Mouse (Mus musculus) myocyte (in vitro differentiated cells): ENCODE measurements around the gene Mybbp1a. TPM values are rescaled to one million over a fixed set of nuclear protein-coding genes. Genes with fewer than 3 reads are reported as not detected.

Experiments used
- H3K27me3 ChIP-seq: one replicate; pipeline ENCODE4 v1.6.1; 2011; ENCODE audit not compliant: control insufficient read depth, insufficient read depth, insufficient read length
- H3K36me3 ChIP-seq: one replicate; pipeline ENCODE4 v1.6.1; 2011; ENCODE audit not compliant: control insufficient read depth, insufficient read depth
- H3K4me2 ChIP-seq: one replicate; pipeline ENCODE4 v1.6.1; 2011; ENCODE audit warnings: low read depth, control low read depth
- H3K4me3 ChIP-seq: one replicate; pipeline ENCODE4 v1.5.1; 2011; ENCODE audit warnings: mild to moderate bottlenecking, control low read depth, moderate library complexity
- H3K79me2 ChIP-seq: one replicate; pipeline ENCODE4 v1.6.1; 2011; ENCODE audit not compliant: control insufficient read depth, insufficient read depth
- H3ac ChIP-seq: one replicate; pipeline ENCODE4 v1.6.1; 2011; ENCODE audit not compliant: control insufficient read depth, insufficient read length
- CEBPB ChIP-seq: IDR thresholded peaks from 2 replicates; pipeline ENCODE4 v1.6.1; 2011; ENCODE audit warnings: mild to moderate bottlenecking, moderate library complexity; ENCODE audit not compliant: poor library complexity, insufficient read depth, severe bottlenecking
- E2F4 ChIP-seq: IDR thresholded peaks from one replicate; pipeline ENCODE4 v1.6.1; 2011; ENCODE audit warnings: mild to moderate bottlenecking, control low read depth, moderate library complexity; ENCODE audit not compliant: insufficient read depth
- MAX ChIP-seq: IDR thresholded peaks from one replicate; pipeline ENCODE4 v1.6.1; 2011; ENCODE audit warnings: low read depth, mild to moderate bottlenecking, control low read depth
- MYOD1 ChIP-seq, 3 experiments: IDR thresholded peaks; one replicate each; pipeline ENCODE4 v1.6.1; 2011; ENCODE audit warnings: control low read depth in 2 of 3, low read depth in 2 of 3, mild to moderate bottlenecking in 2 of 3, moderate library complexity in 1 of 3; ENCODE audit not compliant: insufficient read length in 2 of 3, control insufficient read depth in 1 of 3
- MYOG ChIP-seq, 3 experiments: IDR thresholded peaks; one replicate each; pipeline ENCODE4 v1.6.1; 2011; ENCODE audit warnings: control low read depth in 2 of 3, low read depth in 2 of 3, mild to moderate bottlenecking in 2 of 3; ENCODE audit not compliant: insufficient read length in 2 of 3, control insufficient read depth in 1 of 3, insufficient read depth in 1 of 3
- POLR2A ChIP-seq: IDR thresholded peaks from one replicate; pipeline ENCODE4 v1.6.1; 2011; ENCODE audit warnings: low read depth, mild to moderate bottlenecking, control low read depth, moderate library complexity; ENCODE audit not compliant: insufficient read length
- POLR2AphosphoS2 ChIP-seq: IDR thresholded peaks from one replicate; pipeline ENCODE4 v1.6.1; 2011; ENCODE audit warnings: low read depth, control low read depth; ENCODE audit not compliant: insufficient read length
- REST ChIP-seq: IDR thresholded peaks from one replicate; pipeline ENCODE4 v1.6.1; 2011; ENCODE audit warnings: mild to moderate bottlenecking, control low read depth, moderate library complexity; ENCODE audit not compliant: insufficient read depth, insufficient read length
- SRF ChIP-seq: IDR thresholded peaks from one replicate; pipeline ENCODE4 v1.6.1; 2011; ENCODE audit warnings: low read depth; ENCODE audit not compliant: control insufficient read depth, insufficient read length
- TCF12 ChIP-seq: IDR thresholded peaks from one replicate; pipeline ENCODE4 v1.6.1; 2011; ENCODE audit warnings: mild to moderate bottlenecking, control low read depth; ENCODE audit not compliant: poor library complexity, insufficient read depth, severe bottlenecking
- TCF3 ChIP-seq: IDR thresholded peaks from one replicate; pipeline ENCODE4 v1.6.1; 2011; ENCODE audit warnings: low read depth, control low read depth; ENCODE audit not compliant: insufficient read length
- USF1 ChIP-seq: IDR thresholded peaks from one replicate; pipeline ENCODE4 v1.6.1; 2011; ENCODE audit warnings: low read depth, mild to moderate bottlenecking, control low read depth, moderate library complexity
- polyA plus RNA-seq: library from polyadenylated mRNA; unstranded; fragments of >200 nt; fragmentation: generic; extraction: Trizol; gene quantifications from one replicate; pipeline ENCODE4 v1.2.1, GENCODE M21; 2012; ENCODE audit warnings: missing spikeins

Mybbp1a gene
- polyA plus RNA-seq, 1 experiment: 138 TPM

- H3K4me3 ChIP-seq: no peak overlapping the region
- no peaks in the 10 kb centered on the region for H3K79me2 ChIP-seq
- H3K27me3 ChIP-seq: peaks cover 50% of the 10 kb centered on the region
- TF ChIP-seq REST (no peak), E2F4 (no peak), POLR2AphosphoS2 (no peak), POLR2A (no peak), MYOD1 (IDR thresholded peaks at IDR 0.05; ENCODE audit: control insufficient read depth in 1 of 3, insufficient read length in 2 of 3, low read depth in 2 of 3) (no peak), USF1 (no peak), MAX (no peak), CEBPB (no peak), SRF (no peak), MYOG (IDR thresholded peaks at IDR 0.05; ENCODE audit: control insufficient read depth in 1 of 3, insufficient read depth in 1 of 3, insufficient read length in 2 of 3, low read depth in 2 of 3) (no peak), TCF12 (no peak), TCF3 (no peak)
- H3K36me3 ChIP-seq: no peaks in the 10 kb centered on the region
- H3K4me2 ChIP-seq: no peak overlapping the region
- no peak overlapping the region for H3ac ChIP-seq
Observed at GRCm38 (mm10) chr11:72402969-72403368, 38.2 kb upstream of the Mybbp1a start.

GRCm38 (mm10) chr11:72405532-72405931, 35.6 kb upstream of the Mybbp1a start:
- Histone ChIP-seq H3K4me2 (no peak overlapping the region), H3K79me2 (no peaks in the 10 kb centered on the region), H3ac (no peak overlapping the region), H3K4me3 (no peak overlapping the region), H3K36me3 (no peaks in the 10 kb centered on the region), H3K27me3 (peaks cover 64% of the 10 kb centered on the region)
- TF ChIP-seq MYOG (IDR thresholded peaks at IDR 0.05; ENCODE audit: control insufficient read depth in 1 of 3, insufficient read depth in 1 of 3, insufficient read length in 2 of 3, low read depth in 2 of 3): no peak
- TF ChIP-seq E2F4: no peak
- no peak for TF ChIP-seq MYOD1 (IDR thresholded peaks at IDR 0.05; ENCODE audit: control insufficient read depth in 1 of 3, insufficient read length in 2 of 3, low read depth in 2 of 3)
- TF ChIP-seq TCF12: no peak
- TF ChIP-seq POLR2AphosphoS2: no peak
- no peak for TF ChIP-seq REST
- no peak for TF ChIP-seq POLR2A
- no peak for TF ChIP-seq USF1
- TF ChIP-seq TCF3: no peak
- TF ChIP-seq SRF: no peak
- TF ChIP-seq MAX: no peak
- no peak for TF ChIP-seq CEBPB

- no peaks in the 10 kb centered on the region for H3K36me3 ChIP-seq
- no peak overlapping the region for H3K4me2 ChIP-seq
- no peak overlapping the region for H3K4me3 ChIP-seq
- H3K27me3 ChIP-seq: peaks cover 71% of the 10 kb centered on the region
- H3ac ChIP-seq: no peak overlapping the region
- TF ChIP-seq POLR2AphosphoS2: no peak
- TF ChIP-seq MYOD1 (IDR thresholded peaks at IDR 0.05; ENCODE audit: control insufficient read depth in 1 of 3, insufficient read length in 2 of 3, low read depth in 2 of 3): peak in 1 of 3 experiments; percentile 50
- TF ChIP-seq REST: no peak
- no peak for TF ChIP-seq MAX
- no peak for TF ChIP-seq CEBPB
- TF ChIP-seq SRF: no peak
- no peaks in the 10 kb centered on the region for H3K79me2 ChIP-seq
Observed at GRCm38 (mm10) chr11:72406079-72406675, 35.0 kb upstream of the Mybbp1a start.

GRCm38 (mm10) chr11:72407081-72407480, 34.1 kb upstream of the Mybbp1a start:
- Histone ChIP-seq H3K79me2 (no peaks in the 10 kb centered on the region), H3K27me3 (peaks cover 80% of the 10 kb centered on the region), H3K4me2 (no peak overlapping the region), H3ac (no peak overlapping the region), H3K36me3 (no peaks in the 10 kb centered on the region), H3K4me3 (no peak overlapping the region)
- TF ChIP-seq SRF: no peak
- TF ChIP-seq E2F4: no peak
- TF ChIP-seq POLR2AphosphoS2: no peak
- TF ChIP-seq MYOG (IDR thresholded peaks at IDR 0.05; ENCODE audit: control insufficient read depth in 1 of 3, insufficient read depth in 1 of 3, insufficient read length in 2 of 3, low read depth in 2 of 3): no peak
- TF ChIP-seq TCF12: no peak
- TF ChIP-seq USF1: no peak
- no peak for TF ChIP-seq CEBPB
- no peak for TF ChIP-seq POLR2A

GRCm38 (mm10) chr11:72407574-72407973, 33.6 kb upstream of the Mybbp1a start:
- no peaks in the 10 kb centered on the region for H3K36me3 ChIP-seq
- no peak overlapping the region for H3K4me3 ChIP-seq
- TF ChIP-seq CEBPB (no peak), USF1 (no peak), TCF12 (no peak), MAX (no peak), MYOD1 (IDR thresholded peaks at IDR 0.05; ENCODE audit: control insufficient read depth in 1 of 3, insufficient read length in 2 of 3, low read depth in 2 of 3) (no peak), REST (no peak), TCF3 (no peak)
- H3ac ChIP-seq: no peak overlapping the region
- H3K4me2 ChIP-seq: no peak overlapping the region
- H3K79me2 ChIP-seq: no peaks in the 10 kb centered on the region
- H3K27me3 ChIP-seq: peaks cover 77% of the 10 kb centered on the region
